Mouse (Mus musculus): ENCODE measurements around the gene Frmd4a. TPM values are rescaled to one million over a fixed set of nuclear protein-coding genes. Genes with fewer than 3 reads are reported as not detected.

The Frmd4a gene
- polyA plus RNA-seq, 1 experiment from 2014 or later, result 3.8 TPM

DNA sequence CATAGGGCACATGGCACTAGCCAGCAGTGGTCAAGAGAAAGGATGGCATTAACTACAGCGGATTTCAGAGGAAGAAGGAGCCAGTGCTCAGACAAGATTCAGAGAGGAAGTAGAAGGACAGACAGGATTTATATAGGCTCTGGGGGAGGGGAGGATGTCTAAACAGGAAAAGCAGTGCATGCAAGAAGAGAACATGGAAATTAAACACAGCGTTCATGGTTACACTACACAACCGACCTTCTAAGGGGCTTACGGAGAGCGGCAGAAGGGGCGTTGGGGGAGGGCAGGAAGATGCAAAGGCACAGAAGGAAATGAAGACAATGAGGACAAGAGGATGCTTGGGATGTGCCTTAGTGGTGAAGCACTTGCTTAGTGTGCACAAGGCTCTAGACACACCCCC, 328.7 kb downstream of the Frmd4a start:
- Histone ChIP-seq H3K9me3 (ENCODE audit: control insufficient read depth, low read length) (no peaks in the 10 kb centered on the region), H3K4me1 (replicated peaks; ENCODE audit: control insufficient read depth, insufficient read depth) (no peaks in the 10 kb centered on the region), H3K27me3 (ENCODE audit: control insufficient read depth, insufficient read depth, low read length) (no peaks in the 10 kb centered on the region), H3K9ac (ENCODE audit: low read length) (no peak overlapping the region), H3K27ac (replicated peaks) (no peak overlapping the region), H3K4me2 (replicated peaks; ENCODE audit: low read depth) (no peak overlapping the region), H3K4me3 (ENCODE audit: low read depth, low read length) (no peak overlapping the region), H3K36me3 (ENCODE audit: control insufficient read depth, insufficient read depth, low read length) (no peaks in the 10 kb centered on the region)
- WGBS, result 61% methylated on average over 6 of the region's 6 CpGs
- ATAC-seq (ENCODE audit: low FRiP score, low TSS enrichment) (no peak), DNase-seq (ENCODE audit: low spot score) (no peak)
- TF ChIP-seq EP300 (optimal IDR thresholded peaks at IDR 0.05), result no peak
- TF ChIP-seq CTCF (IDR thresholded peaks at IDR 0.05; ENCODE audit: low read depth), result no peak

DNA sequence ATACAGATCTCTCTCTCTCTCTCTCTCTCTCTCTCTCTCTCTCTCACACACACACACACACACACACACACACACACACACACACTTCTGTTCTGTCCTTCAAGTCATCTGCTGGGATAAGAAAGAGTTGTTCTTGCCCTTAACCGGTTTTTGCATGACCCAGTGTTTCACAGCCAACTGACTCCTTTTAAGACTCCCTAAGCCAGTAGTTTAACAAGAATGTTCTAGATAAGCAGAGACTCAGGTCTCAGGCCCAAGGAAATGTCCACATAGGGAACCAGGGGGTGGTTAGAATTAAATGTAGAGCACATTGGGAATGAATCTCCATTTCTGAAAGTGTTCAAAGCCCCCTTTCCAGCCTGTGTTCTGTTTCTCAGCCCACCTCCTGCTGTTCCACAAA, 329.4 kb downstream of the Frmd4a start:
- DNase-seq (ENCODE audit: low spot score) (no peak), ATAC-seq (ENCODE audit: low FRiP score, low TSS enrichment) (no peak)
- H3K36me3 ChIP-seq (ENCODE audit: control insufficient read depth, insufficient read depth, low read length), result no peaks in the 10 kb centered on the region
- H3K9ac ChIP-seq (ENCODE audit: low read length), result no peak overlapping the region
- 58% methylated on average over 1 of the region's 1 CpGs for WGBS
- H3K9me3 ChIP-seq (ENCODE audit: control insufficient read depth, low read length), result no peaks in the 10 kb centered on the region
- H3K27ac ChIP-seq (replicated peaks), result no peak overlapping the region
- no peak overlapping the region for H3K4me2 ChIP-seq (replicated peaks; ENCODE audit: low read depth)
- no peak for TF ChIP-seq CTCF (IDR thresholded peaks at IDR 0.05; ENCODE audit: low read depth)
- TF ChIP-seq EP300 (optimal IDR thresholded peaks at IDR 0.05), result no peak
- no peaks in the 10 kb centered on the region for H3K4me1 ChIP-seq (replicated peaks; ENCODE audit: control insufficient read depth, insufficient read depth)
- no peaks in the 10 kb centered on the region for H3K27me3 ChIP-seq (ENCODE audit: control insufficient read depth, insufficient read depth, low read length)
- no peak overlapping the region for H3K4me3 ChIP-seq (ENCODE audit: low read depth, low read length)

- Histone ChIP-seq H3K9ac (ENCODE audit: low read length) (no peak overlapping the region), H3K4me2 (replicated peaks; ENCODE audit: low read depth) (no peak overlapping the region), H3K27ac (replicated peaks) (no peak overlapping the region), H3K36me3 (ENCODE audit: control insufficient read depth, insufficient read depth, low read length) (no peaks in the 10 kb centered on the region), H3K27me3 (ENCODE audit: control insufficient read depth, insufficient read depth, low read length) (no peaks in the 10 kb centered on the region), H3K4me1 (replicated peaks; ENCODE audit: control insufficient read depth, insufficient read depth) (no peaks in the 10 kb centered on the region), H3K4me3 (ENCODE audit: low read depth, low read length) (no peak overlapping the region), H3K9me3 (ENCODE audit: control insufficient read depth, low read length) (no peaks in the 10 kb centered on the region)
- 29% methylated on average over 3 of the region's 3 CpGs for WGBS
- no peak for ATAC-seq (ENCODE audit: low FRiP score, low TSS enrichment)
- TF ChIP-seq CTCF (IDR thresholded peaks at IDR 0.05; ENCODE audit: low read depth) (no peak), EP300 (optimal IDR thresholded peaks at IDR 0.05) (no peak)
- no peak for DNase-seq (ENCODE audit: low spot score)
Observed at GRCm38 (mm10) chr2:4347782-4348181, 330.3 kb downstream of the Frmd4a start.

GRCm38 (mm10) chr2:4348509-4348908, 331.0 kb downstream of the Frmd4a start:
- no peaks in the 10 kb centered on the region for H3K9me3 ChIP-seq (ENCODE audit: control insufficient read depth, low read length)
- no peak overlapping the region for H3K27ac ChIP-seq (replicated peaks)
- no peak overlapping the region for H3K4me3 ChIP-seq (ENCODE audit: low read depth, low read length)
- DNase-seq (ENCODE audit: low spot score) (no peak), ATAC-seq (ENCODE audit: low FRiP score, low TSS enrichment) (no peak)
- no peak for TF ChIP-seq CTCF (IDR thresholded peaks at IDR 0.05; ENCODE audit: low read depth)
- no peak for TF ChIP-seq EP300 (optimal IDR thresholded peaks at IDR 0.05)
- no peaks in the 10 kb centered on the region for H3K4me1 ChIP-seq (replicated peaks; ENCODE audit: control insufficient read depth, insufficient read depth)
- H3K36me3 ChIP-seq (ENCODE audit: control insufficient read depth, insufficient read depth, low read length), result no peaks in the 10 kb centered on the region
- 83% methylated on average over 5 of the region's 5 CpGs for WGBS
- no peak overlapping the region for H3K4me2 ChIP-seq (replicated peaks; ENCODE audit: low read depth)
- no peak overlapping the region for H3K9ac ChIP-seq (ENCODE audit: low read length)
- no peaks in the 10 kb centered on the region for H3K27me3 ChIP-seq (ENCODE audit: control insufficient read depth, insufficient read depth, low read length)

DNA sequence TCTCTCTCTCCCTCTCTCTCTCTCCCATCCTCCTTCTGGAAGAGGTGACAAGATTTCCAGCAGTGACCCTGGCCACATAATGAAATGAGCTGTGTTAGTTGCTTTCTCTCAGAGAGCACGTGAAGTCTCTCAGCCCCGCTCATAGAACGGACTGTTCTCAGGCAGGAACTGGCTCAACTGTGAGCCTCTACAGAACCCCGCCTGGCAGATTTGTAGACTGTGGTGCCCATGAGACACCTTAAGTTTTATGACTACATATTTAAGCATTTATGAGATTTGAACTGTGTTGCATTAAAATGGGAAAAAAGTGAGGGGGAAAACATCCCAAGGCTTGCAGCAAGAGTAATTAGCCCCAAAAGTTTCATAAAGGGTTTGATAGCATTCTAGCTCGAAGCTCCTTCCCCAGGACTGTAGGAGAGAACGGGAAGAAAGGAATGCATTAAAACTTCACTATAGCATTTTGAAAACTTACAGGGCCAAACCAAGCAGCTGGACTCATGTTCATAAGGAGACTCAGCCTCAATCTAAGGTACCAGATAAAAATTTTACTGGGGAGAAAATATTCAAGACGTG, 339.4 kb downstream of the Frmd4a start:
- H3K27me3 ChIP-seq (ENCODE audit: control insufficient read depth, insufficient read depth, low read length), result no peaks in the 10 kb centered on the region
- H3K4me1 ChIP-seq (replicated peaks; ENCODE audit: control insufficient read depth, insufficient read depth), result no peaks in the 10 kb centered on the region
- H3K27ac ChIP-seq (replicated peaks), result no peak overlapping the region
- no peak overlapping the region for H3K4me3 ChIP-seq (ENCODE audit: low read depth, low read length)
- TF ChIP-seq EP300 (optimal IDR thresholded peaks at IDR 0.05) (no peak), CTCF (IDR thresholded peaks at IDR 0.05; ENCODE audit: low read depth) (no peak)
- no peak overlapping the region for H3K9ac ChIP-seq (ENCODE audit: low read length)
- no peaks in the 10 kb centered on the region for H3K9me3 ChIP-seq (ENCODE audit: control insufficient read depth, low read length)
- DNase-seq (ENCODE audit: low spot score) (no peak), ATAC-seq (ENCODE audit: low FRiP score, low TSS enrichment) (no peak)
- no peak overlapping the region for H3K4me2 ChIP-seq (replicated peaks; ENCODE audit: low read depth)
- H3K36me3 ChIP-seq (ENCODE audit: control insufficient read depth, insufficient read depth, low read length), result no peaks in the 10 kb centered on the region
- 82% methylated on average over 7 of the region's 7 CpGs for WGBS

DNA sequence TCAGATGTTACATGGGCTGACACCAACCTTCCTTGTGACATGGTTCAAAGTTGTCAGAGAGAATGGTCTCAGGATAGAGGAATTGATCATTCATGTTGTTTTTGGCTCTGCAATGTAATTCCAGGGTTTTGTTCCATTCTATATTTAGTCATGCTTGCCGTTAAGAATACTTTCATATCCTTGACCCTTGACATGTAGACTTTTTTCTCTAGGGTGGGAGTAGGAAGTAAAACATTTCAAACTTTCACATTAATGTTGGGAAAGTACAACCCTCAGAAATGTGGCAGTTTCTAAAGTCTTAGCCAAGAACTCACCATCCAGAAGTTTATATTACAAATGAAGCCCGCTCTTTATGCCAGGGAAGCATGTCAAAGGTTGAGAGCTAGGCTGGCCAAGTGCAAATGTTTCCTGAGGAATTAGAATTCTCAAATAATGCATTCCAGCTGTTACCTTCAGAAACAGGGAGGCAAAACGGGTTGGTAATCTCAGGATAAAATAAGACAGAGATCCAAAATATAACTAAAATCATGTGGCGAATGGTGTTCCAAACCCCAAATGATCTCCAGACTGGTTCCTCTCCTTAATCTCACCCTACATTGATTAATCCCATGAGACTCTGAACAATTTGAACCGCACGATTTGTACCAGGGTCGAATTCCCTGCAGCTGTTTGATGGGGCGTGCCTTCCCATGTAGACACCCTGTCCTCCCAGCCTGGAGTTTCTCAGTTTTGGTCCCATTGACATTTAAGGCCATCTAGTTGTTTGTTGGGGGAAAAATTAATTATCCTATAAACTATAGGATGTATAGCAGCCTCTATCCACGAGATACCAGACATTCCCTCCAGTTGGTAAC, 344.7 kb downstream of the Frmd4a start:
- no peak for TF ChIP-seq CTCF (IDR thresholded peaks at IDR 0.05; ENCODE audit: low read depth)
- no peak for TF ChIP-seq EP300 (optimal IDR thresholded peaks at IDR 0.05)
- H3K4me1 ChIP-seq (replicated peaks; ENCODE audit: control insufficient read depth, insufficient read depth), result no peaks in the 10 kb centered on the region
- H3K9ac ChIP-seq (ENCODE audit: low read length), result no peak overlapping the region
- H3K27me3 ChIP-seq (ENCODE audit: control insufficient read depth, insufficient read depth, low read length), result no peaks in the 10 kb centered on the region
- H3K4me2 ChIP-seq (replicated peaks; ENCODE audit: low read depth), result no peak overlapping the region
- no peak overlapping the region for H3K4me3 ChIP-seq (ENCODE audit: low read depth, low read length)
- WGBS, result 55% methylated on average over 9 of the region's 9 CpGs
- ATAC-seq (ENCODE audit: low FRiP score, low TSS enrichment) (no peak), DNase-seq (ENCODE audit: low spot score) (no peak)
- H3K27ac ChIP-seq (replicated peaks), result no peak overlapping the region
- no peaks in the 10 kb centered on the region for H3K9me3 ChIP-seq (ENCODE audit: control insufficient read depth, low read length)
- H3K36me3 ChIP-seq (ENCODE audit: control insufficient read depth, insufficient read depth, low read length), result no peaks in the 10 kb centered on the region

Data from stomach, postnatal 0 days (tissue).